Mouse (Mus musculus) megakaryocyte, embryonic 14.5 days (primary cell): ENCODE measurements around the gene Ppil6.

ENCODE experiments used
- FLI1 ChIP-seq: IDR thresholded peaks from 2 replicates; pipeline ENCODE4 v1.6.1; 2012; ENCODE audit warnings: low read length, inconsistent platforms, mixed read lengths
- GATA1 ChIP-seq: IDR thresholded peaks from 3 replicates; pipeline ENCODE4 v1.6.1; 2012; ENCODE audit warnings: mixed read lengths, low read length, inconsistent platforms, borderline replicate concordance

- TF ChIP-seq GATA1 (no peak), FLI1 (no peak)
Observed at GRCm38 (mm10) chr10:41470693-41471092, 19.5 kb upstream of the Ppil6 start.
